Mouse (Mus musculus) hindbrain, embryonic 14.5 days (tissue): ENCODE results near the gene B3gat3. TPM values are rescaled to one million over a fixed set of nuclear protein-coding genes. Genes with fewer than 3 reads are reported as not detected.

Source experiments
- ATAC-seq: fragments of 200-750 bp; cut with Nextera tagmentation; 2 replicates; pipeline ENCODE4 v1.8.0; 2017; ENCODE audit warnings: moderate number of reproducible peaks, mild to moderate bottlenecking, moderate TSS enrichment, moderate library complexity; ENCODE audit not compliant: low FRiP score
- DNase-seq: peaks from one replicate; pipeline ENCODE4 v3.0.0-alpha.2; 2015; ENCODE audit warnings: low spot score
- H3K27ac ChIP-seq: fragments of 300-500 bp; sonication (generic); 2 replicates; pipeline ENCODE4 v1.5.1; 2014; ENCODE audit warnings: mild to moderate bottlenecking, moderate library complexity
- H3K27me3 ChIP-seq: fragments of 300-500 bp; sonication (generic); 2 replicates; pipeline ENCODE4 v1.6.1; 2014; ENCODE audit warnings: mild to moderate bottlenecking, low read length, mixed read lengths; ENCODE audit not compliant: control insufficient read depth, insufficient read depth
- H3K36me3 ChIP-seq: fragments of 300-500 bp; sonication (generic); replicated peaks from 2 replicates; pipeline ENCODE4 v1.6.1; 2014; ENCODE audit not compliant: control insufficient read depth, insufficient read depth
- H3K4me1 ChIP-seq: fragments of 300-500 bp; sonication (generic); replicated peaks from 2 replicates; pipeline ENCODE4 v1.6.1; 2014; ENCODE audit warnings: antibody characterized with exemption, low read length, mixed read lengths; ENCODE audit not compliant: control insufficient read depth, insufficient read depth
- H3K4me2 ChIP-seq: fragments of 300-500 bp; sonication (generic); replicated peaks from 2 replicates; pipeline ENCODE4 v1.6.1; 2014; ENCODE audit warnings: mild to moderate bottlenecking, moderate library complexity
- H3K4me3 ChIP-seq: fragments of 300-500 bp; sonication (generic); replicated peaks from 2 replicates; pipeline ENCODE4 v1.5.1; 2014; ENCODE audit warnings: mild to moderate bottlenecking, low read length
- H3K9ac ChIP-seq: fragments of 300-500 bp; sonication (generic); 2 replicates; pipeline ENCODE4 v1.6.1; 2014
- H3K9me3 ChIP-seq: fragments of 300-500 bp; sonication (generic); 2 replicates; pipeline ENCODE4 v1.6.1; 2016; ENCODE audit warnings: low read length; ENCODE audit not compliant: control insufficient read depth
- WGBS: fragments of 180-500 bp; shearing (Covaris S2); extraction: QIAGEN DNeasy Blood & Tissue Kit; methylation state at CpG from one replicate; pipeline ENCODE4 v1.1.7; 2014; 5-methylcytosine and 5-hydroxymethylcytosine counted together
- polyA plus RNA-seq: library from polyadenylated mRNA; unstranded; fragments of >200 nt; fragmentation: Nextera tagmentation; extraction: Ambion mirVana; gene quantifications from 2 replicates; pipeline ENCODE4 v1.2.1, GENCODE M21; 2014

Gene B3gat3
- polyA plus RNA-seq, 1 experiment from 2014 or later, result 81.6 TPM

GRCm38 (mm10) chr19:8945251-8945650, 25.1 kb downstream of the B3gat3 start:
- H3K4me2 ChIP-seq, result peak overlapping the region; percentile 74
- H3K9ac ChIP-seq, result peak overlapping the region; percentile 96; the same call in 1 of the 2 replicates
- no peak for DNase-seq
- H3K36me3 ChIP-seq, result peaks cover 67% of the 10 kb centered on the region
- H3K4me1 ChIP-seq, result peaks cover 30% of the 10 kb centered on the region
- no peak overlapping the region for H3K4me3 ChIP-seq
- no peaks in the 10 kb centered on the region for H3K9me3 ChIP-seq
- H3K27me3 ChIP-seq, result no peaks in the 10 kb centered on the region
- H3K27ac ChIP-seq, result no peak overlapping the region; the same call in 1 of the 2 replicates
- WGBS, result 77% methylated on average over 6 of the region's 6 CpGs
- ATAC-seq, result no peak

- DNase-seq, result no peak
Measured at GRCm38 (mm10) chr19:8946929-8947328, 26.8 kb downstream of the B3gat3 start.

GRCm38 (mm10) chr19:8950190-8950589, 30.0 kb downstream of the B3gat3 start:
- no peak overlapping the region for H3K4me3 ChIP-seq
- peaks cover 19% of the 10 kb centered on the region for H3K4me1 ChIP-seq
- no peaks in the 10 kb centered on the region for H3K9me3 ChIP-seq
- DNase-seq (no peak), ATAC-seq (no peak)
- no peak overlapping the region for H3K4me2 ChIP-seq
- WGBS, result 94% methylated on average over 5 of the region's 5 CpGs
- no peak overlapping the region for H3K27ac ChIP-seq
- no peaks in the 10 kb centered on the region for H3K27me3 ChIP-seq
- no peak overlapping the region for H3K9ac ChIP-seq
- H3K36me3 ChIP-seq, result peaks cover 73% of the 10 kb centered on the region

More at GRCm38 (mm10) chr19:8946929-8947328, 26.8 kb downstream of the B3gat3 start:
- Histone ChIP-seq H3K4me1 (peaks cover 24% of the 10 kb centered on the region), H3K9me3 (no peaks in the 10 kb centered on the region), H3K36me3 (peaks cover 84% of the 10 kb centered on the region), H3K4me3 (no peak overlapping the region), H3K4me2 (no peak overlapping the region), H3K27ac (no peak overlapping the region), H3K27me3 (no peaks in the 10 kb centered on the region), H3K9ac (no peak overlapping the region)
- WGBS, result 94% methylated on average over 7 of the region's 7 CpGs
- no peak for ATAC-seq

- Histone ChIP-seq H3K27ac (peak overlapping the region; percentile 84), H3K4me3 (no peak overlapping the region), H3K9me3 (no peaks in the 10 kb centered on the region), H3K27me3 (no peaks in the 10 kb centered on the region), H3K9ac (peak overlapping the region; percentile 59), H3K36me3 (peaks cover 70% of the 10 kb centered on the region), H3K4me2 (no peak overlapping the region), H3K4me1 (peaks cover 18% of the 10 kb centered on the region)
- 80% methylated on average over 9 of the region's 9 CpGs for WGBS
- ATAC-seq (no peak), DNase-seq (no peak)
Measured at GRCm38 (mm10) chr19:8952241-8952640, 32.1 kb downstream of the B3gat3 start.

GRCm38 (mm10) chr19:8953135-8954039, 33.2 kb downstream of the B3gat3 start, which contains the start of gene Tut1:
Gene Tut1 (plus strand): TSS chr19:8953847.
- Histone ChIP-seq H3K4me1 (peaks cover 18% of the 10 kb centered on the region), H3K4me3 (peak within 1 kb of the TSS; percentile 61), H3K27ac (peak within 1 kb of the TSS; percentile 84), H3K36me3 (peaks cover 66% of the 10 kb centered on the region), H3K27me3 (no peaks in the 10 kb centered on the region), H3K9me3 (no peaks in the 10 kb centered on the region), H3K4me2 (peak within 1 kb of the TSS; percentile 88), H3K9ac (peak within 1 kb of the TSS; percentile 65)
- WGBS, result 2% methylated on average over 46 of the region's 46 CpGs
- peak; percentile 99 for DNase-seq
- ATAC-seq, result peak; percentile 96

- Histone ChIP-seq H3K4me2 (peak overlapping the region; percentile 88), H3K27ac (peak overlapping the region; percentile 63), H3K4me3 (peak overlapping the region; percentile 61), H3K36me3 (peaks cover 66% of the 10 kb centered on the region), H3K4me1 (peaks cover 18% of the 10 kb centered on the region), H3K27me3 (no peaks in the 10 kb centered on the region), H3K9me3 (no peaks in the 10 kb centered on the region), H3K9ac (peak overlapping the region; percentile 65)
- DNase-seq (no peak), ATAC-seq (no peak)
- WGBS, result 11% methylated on average over 9 of the region's 9 CpGs
Measured at GRCm38 (mm10) chr19:8954171-8954570, 34.0 kb downstream of the B3gat3 start.

GRCm38 (mm10) chr19:8962256-8962655, 42.1 kb downstream of the B3gat3 start:
- WGBS, result 87% methylated on average over 2 of the region's 2 CpGs
- no peak overlapping the region for H3K9ac ChIP-seq
- no peak for DNase-seq
- no peak overlapping the region for H3K4me2 ChIP-seq
- no peak overlapping the region for H3K4me3 ChIP-seq
- no peaks in the 10 kb centered on the region for H3K9me3 ChIP-seq
- H3K4me1 ChIP-seq, result 0 out of 2 replicates have a peak, but pooled peaks cover 9% of the 10 kb centered on the region
- no peak overlapping the region for H3K27ac ChIP-seq
- H3K27me3 ChIP-seq, result no peaks in the 10 kb centered on the region
- no peak for ATAC-seq
- peaks cover 84% of the 10 kb centered on the region for H3K36me3 ChIP-seq

GRCm38 (mm10) chr19:8965075-8965474, 44.9 kb downstream of the B3gat3 start:
- DNase-seq, result no peak
- no peaks in the 10 kb centered on the region for H3K9me3 ChIP-seq
- no peak overlapping the region for H3K4me2 ChIP-seq
- no peak for ATAC-seq
- no peak overlapping the region for H3K4me3 ChIP-seq
- no peaks in the 10 kb centered on the region for H3K27me3 ChIP-seq
- H3K36me3 ChIP-seq, result peaks cover 78% of the 10 kb centered on the region
- no peak overlapping the region for H3K9ac ChIP-seq
- H3K27ac ChIP-seq, result no peak overlapping the region
- H3K4me1 ChIP-seq, result peaks cover 20% of the 10 kb centered on the region
- WGBS, result 90% methylated on average over 11 of the region's 11 CpGs

GRCm38 (mm10) chr19:8965771-8966170, 45.6 kb downstream of the B3gat3 start:
- Histone ChIP-seq H3K27ac (peak overlapping the region; percentile 0; the same call in 1 of the 2 replicates), H3K36me3 (peaks cover 78% of the 10 kb centered on the region), H3K4me3 (0 out of 2 replicates have a peak overlapping the region, but pooled peaks have one; percentile 85), H3K4me2 (peak overlapping the region; percentile 48), H3K9me3 (no peaks in the 10 kb centered on the region), H3K27me3 (no peaks in the 10 kb centered on the region), H3K9ac (peak overlapping the region; percentile 57; the same call in 1 of the 2 replicates), H3K4me1 (peaks cover 20% of the 10 kb centered on the region)
- no peak for ATAC-seq
- DNase-seq, result no peak
- WGBS, result 83% methylated on average over 8 of the region's 8 CpGs
